Mouse (Mus musculus) liver, embryonic 14.5 days (tissue): ENCODE measurements around the gene Adam12. TPM values are rescaled to one million over a fixed set of nuclear protein-coding genes. Genes with fewer than 3 reads are reported as not detected.
A peak's percentile ranks its signal among the peaks of the same experiment; 100 is the strongest.

Source experiments
- ATAC-seq: fragments of 200-750 bp; cut with Nextera tagmentation; 2 replicates; pipeline ENCODE4 v1.8.0; 2017; ENCODE audit warnings: moderate number of reproducible peaks, mild to moderate bottlenecking, moderate library complexity; ENCODE audit not compliant: insufficient read depth
- DNase-seq, 3 experiments: peaks; one replicate each; pipeline ENCODE4 v3.0.0-alpha.2; 2012 to 2013; ENCODE audit warnings: low read depth in 3 of 3, low spot score in 3 of 3
- H3K27ac ChIP-seq: fragments of 300-500 bp; sonication (generic); 2 replicates; pipeline ENCODE4 v1.5.1; 2014; ENCODE audit warnings: moderate library complexity, mild to moderate bottlenecking, control low read depth, inconsistent platforms
- H3K27me3 ChIP-seq: fragments of 300-500 bp; sonication (generic); 2 replicates; pipeline ENCODE4 v1.6.1; 2014; ENCODE audit warnings: mild to moderate bottlenecking, low read length, moderate library complexity; ENCODE audit not compliant: control insufficient read depth, insufficient read depth
- H3K36me3 ChIP-seq: fragments of 300-500 bp; sonication (generic); replicated peaks from 2 replicates; pipeline ENCODE4 v1.6.1; 2014; ENCODE audit warnings: low read depth; ENCODE audit not compliant: control insufficient read depth, insufficient read depth
- H3K4me1 ChIP-seq, 2 experiments: fragments of 200-500 bp in 1 of 2; fragments of 300-500 bp in 1 of 2; sonication (generic) in 1 of 2; replicated peaks; 2 replicates each; pipeline ENCODE4 v1.6.1; 2012 to 2014; ENCODE audit warnings: antibody characterized with exemption in 1 of 2, inconsistent platforms in 1 of 2, low read length in 1 of 2; ENCODE audit not compliant: control insufficient read depth in 2 of 2, insufficient read depth in 2 of 2
- H3K4me2 ChIP-seq: fragments of 300-500 bp; sonication (generic); 2 replicates; pipeline ENCODE4 v1.6.1; 2014; ENCODE audit warnings: low read depth, mild to moderate bottlenecking, control low read depth, moderate library complexity
- H3K4me3 ChIP-seq, 2 experiments: fragments of 200-500 bp in 1 of 2; fragments of 300-500 bp in 1 of 2; sonication (generic) in 1 of 2; 2 replicates each; pipeline ENCODE4 v1.5.1; 2012 to 2014; ENCODE audit warnings: low read depth in 2 of 2, low read length in 2 of 2, mild to moderate bottlenecking in 2 of 2, control low read depth in 1 of 2, inconsistent platforms in 1 of 2, moderate library complexity in 1 of 2; ENCODE audit not compliant: insufficient read depth in 1 of 2
- H3K9ac ChIP-seq: fragments of 300-500 bp; sonication (generic); replicated peaks from 2 replicates; pipeline ENCODE4 v1.6.1; 2014; ENCODE audit warnings: mild to moderate bottlenecking, control low read depth, moderate library complexity
- H3K9me3 ChIP-seq: fragments of 300-500 bp; sonication (generic); 2 replicates; pipeline ENCODE4 v1.6.1; 2016; ENCODE audit warnings: low read length, mixed read lengths; ENCODE audit not compliant: control insufficient read depth
- CTCF ChIP-seq: IDR thresholded peaks from 2 replicates; pipeline ENCODE4 v1.5.1; 2016; ENCODE audit warnings: antibody characterized with exemption, low read depth, control low read depth
- EP300 ChIP-seq: IDR thresholded peaks from 2 replicates; pipeline ENCODE4 v1.6.1; 2016; ENCODE audit warnings: antibody characterized with exemption, low read depth
- WGBS: fragments of 180-500 bp; shearing (Covaris S2); extraction: QIAGEN DNeasy Blood & Tissue Kit; methylation state at CpG from one replicate; pipeline ENCODE4 v1.1.7; 2014; ENCODE audit not compliant: insufficient replicate concordance; 5-methylcytosine and 5-hydroxymethylcytosine counted together
- polyA plus RNA-seq, 2 experiments: library from polyadenylated mRNA; depleted of rRNA in 1 of 2; stranded (reverse) in 1 of 2; unstranded in 1 of 2; fragments of >200 nt; fragmentation: Nextera tagmentation in 1 of 2; extraction: Ambion mirVana in 1 of 2; gene quantifications; 2 replicates each; pipeline versions ENCODE4 v1.2.1 to v1.2.3; 2012 to 2014

The Adam12 gene
- polyA plus RNA-seq, 2 experiments: 1.9 TPM

- 60% methylated on average over 4 of the region's 4 CpGs for WGBS
- Histone ChIP-seq H3K4me3 (no peak overlapping the region), H3K27ac (no peak overlapping the region), H3K4me1 (no peaks in the 10 kb centered on the region), H3K36me3 (no peaks in the 10 kb centered on the region), H3K27me3 (no peaks in the 10 kb centered on the region), H3K4me2 (no peak overlapping the region), H3K9me3 (no peaks in the 10 kb centered on the region), H3K9ac (no peak overlapping the region)
- ATAC-seq: no peak
- DNase-seq: no peak
- no peak for TF ChIP-seq EP300
- peak; percentile 46 for TF ChIP-seq CTCF
These were observed 272.7 kb downstream of the Adam12 start for GRCm38 (mm10) chr7:133959200-133959599.

GRCm38 (mm10) chr7:133957873-133958272 lies 274.1 kb downstream of the Adam12 start:
- Histone ChIP-seq H3K4me3 (no peak overlapping the region), H3K9me3 (no peaks in the 10 kb centered on the region), H3K4me1 (no peaks in the 10 kb centered on the region), H3K27me3 (no peaks in the 10 kb centered on the region), H3K4me2 (no peak overlapping the region), H3K9ac (no peak overlapping the region), H3K27ac (no peak overlapping the region), H3K36me3 (no peaks in the 10 kb centered on the region)
- DNase-seq: no peak
- ATAC-seq: no peak
- 69% methylated on average over 2 of the region's 2 CpGs for WGBS
- TF ChIP-seq EP300 (no peak), CTCF (no peak)

GRCm38 (mm10) chr7:133954111-133955091 lies 277.5 kb downstream of the Adam12 start:
- WGBS: 57% methylated on average over 9 of the region's 9 CpGs
- DNase-seq: no peak
- Histone ChIP-seq H3K4me2 (no peak overlapping the region), H3K27ac (no peak overlapping the region), H3K27me3 (no peaks in the 10 kb centered on the region), H3K4me3 (no peak overlapping the region), H3K4me1 (no peaks in the 10 kb centered on the region), H3K36me3 (no peaks in the 10 kb centered on the region), H3K9me3 (no peaks in the 10 kb centered on the region), H3K9ac (no peak overlapping the region)
- TF ChIP-seq EP300 (no peak), CTCF (no peak)
- ATAC-seq: no peak

- 66% methylated on average over 14 of the region's 14 CpGs for WGBS
- Histone ChIP-seq H3K36me3 (no peaks in the 10 kb centered on the region), H3K4me1 (no peaks in the 10 kb centered on the region), H3K9me3 (no peaks in the 10 kb centered on the region), H3K9ac (no peak overlapping the region), H3K4me2 (no peak overlapping the region), H3K27ac (no peak overlapping the region), H3K27me3 (no peaks in the 10 kb centered on the region), H3K4me3 (no peak overlapping the region)
- no peak for TF ChIP-seq EP300
- TF ChIP-seq CTCF: no peak
- ATAC-seq (no peak), DNase-seq (no peak)
These were observed 280.0 kb downstream of the Adam12 start for GRCm38 (mm10) chr7:133951777-133952545.

GRCm38 (mm10) chr7:133947360-133947759 lies 284.6 kb downstream of the Adam12 start:
- Histone ChIP-seq H3K4me1 (no peaks in the 10 kb centered on the region), H3K4me3 (no peak overlapping the region), H3K27ac (no peak overlapping the region), H3K9ac (no peak overlapping the region), H3K4me2 (no peak overlapping the region), H3K27me3 (no peaks in the 10 kb centered on the region), H3K36me3 (no peaks in the 10 kb centered on the region), H3K9me3 (no peaks in the 10 kb centered on the region)
- DNase-seq (no peak), ATAC-seq (no peak)
- TF ChIP-seq EP300 (no peak), CTCF (no peak)
- WGBS: 55% methylated on average over 2 of the region's 2 CpGs
